In the genomic region with DNA sequence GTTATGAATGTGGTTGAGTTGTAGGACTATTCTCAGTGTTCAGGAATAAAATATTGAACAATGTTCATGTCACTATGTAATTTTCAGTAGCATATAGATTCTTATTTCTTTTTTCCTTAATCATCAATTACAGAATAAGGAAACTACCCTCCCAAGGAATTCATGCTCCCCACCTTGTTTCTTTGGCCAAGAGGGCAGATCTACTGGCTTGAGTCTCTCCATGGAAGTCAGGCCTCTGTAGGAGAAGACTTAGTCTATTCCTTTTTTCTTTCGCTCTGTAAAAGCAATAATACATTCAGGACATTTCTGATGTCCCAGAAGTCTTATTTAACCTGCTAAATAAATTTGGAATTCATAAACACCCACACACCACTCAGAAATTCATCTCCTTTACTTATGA, we compare ENCODE assay signal across 27 mouse cellular contexts. TPM values are rescaled to one million over a fixed set of nuclear protein-coding genes. Genes with fewer than 3 reads are reported as not detected.
DNase-seq lines count a peak whose midpoint lies in the region; ATAC-seq lines count a peak whose summit lies in the region.
"Had no signal": no experiment of that assay in that cellular context is flagged by ENCODE, and none has a peak within 500 bp of the region (broad histone marks: within the 10 kb centered on the region; RNA-seq: fewer than 3 reads in every experiment).

No protein-coding gene starts in this region.

- WGBS in liver, embryonic 11.5 days, result 51% methylated on average over 1 of the region's 1 CpGs
- 42% methylated on average over 1 of the region's 1 CpGs for WGBS in liver, embryonic 13.5 days (ENCODE audit: insufficient replicate concordance)

- H3K4me1 ChIP-seq in liver, embryonic 11.5 days (replicated peaks; ENCODE audit: control insufficient read depth, insufficient read depth, low read length), result no peaks in the 10 kb centered on the region
- peaks cover 2% of the 10 kb centered on the region; the same call in 1 of the 2 replicates for H3K4me1 ChIP-seq in liver, embryonic 13.5 days (replicated peaks)
- H3K4me1 ChIP-seq: embryonic facial prominence, embryonic 13.5 days; forebrain, embryonic 13.5 days; heart, embryonic 10.5 days; hindbrain, embryonic 15.5 days; limb, embryonic 15.5 days; lung, embryonic 15.5 days had no signal

- DNase-seq in liver, embryonic 11.5 days (ENCODE audit: low spot score), result no peak
- DNase-seq in liver, result no peak
- peak; percentile 38 for DNase-seq in MEL-GATA-1-ER (ENCODE audit: extremely low read depth, low read depth)
- no peak for DNase-seq in liver, embryonic 13.5 days
- DNase-seq in layer of hippocampus, adult 8-10 months (ENCODE audit: low spot score in 2 of 2), result no peak
- no peak for DNase-seq in layer of hippocampus, postnatal 14 days (ENCODE audit: low spot score in 2 of 2)
- DNase-seq in kidney, adult 8-10 months, result no peak
- DNase-seq: cerebellum, adult 2 months; cerebellum, postnatal 36 days; embryo, embryonic 11 days; kidney, adult 2 months; kidney, postnatal 14 days; left cerebral cortex, postnatal 4 days; lung, postnatal 4 days; thymus, adult 2 months; thymus, postnatal 4 days had no signal

- peak overlapping the region; percentile 26; the same call in 1 of the 2 replicates for H3K27ac ChIP-seq in liver, embryonic 11.5 days (ENCODE audit: low read depth, low read length)
- no peak overlapping the region for H3K27ac ChIP-seq in liver, embryonic 13.5 days
- H3K27ac ChIP-seq: embryonic facial prominence, embryonic 13.5 days; forebrain, embryonic 13.5 days; heart, embryonic 10.5 days; hindbrain, embryonic 15.5 days; layer of hippocampus, adult 2 months; limb, embryonic 15.5 days; lung, embryonic 15.5 days had no signal

- no peak overlapping the region for H3K4me3 ChIP-seq in liver, embryonic 11.5 days (ENCODE audit: low read depth, low read length)
- 0 out of 2 replicates have a peak overlapping the region, but pooled peaks have one; percentile 22 for H3K4me3 ChIP-seq in liver, embryonic 13.5 days (replicated peaks)
- H3K4me3 ChIP-seq: embryonic facial prominence, embryonic 13.5 days; erythroblast, embryonic 14.5 days; forebrain, embryonic 13.5 days; heart, embryonic 10.5 days; hindbrain, embryonic 15.5 days; layer of hippocampus, adult 2 months; limb, embryonic 15.5 days; lung, embryonic 15.5 days had no signal

- no peaks in the 10 kb centered on the region for H3K36me3 ChIP-seq in liver, embryonic 11.5 days (ENCODE audit: control insufficient read depth, insufficient read depth, low read length)
- no peaks in the 10 kb centered on the region for H3K36me3 ChIP-seq in liver, embryonic 13.5 days
- H3K36me3 ChIP-seq: embryonic facial prominence, embryonic 13.5 days; heart, embryonic 10.5 days; hindbrain, embryonic 15.5 days; limb, embryonic 15.5 days; lung, embryonic 15.5 days had no signal

- no peaks in the 10 kb centered on the region for H3K9me3 ChIP-seq in liver, embryonic 11.5 days (ENCODE audit: control insufficient read depth, low read length)
- no peaks in the 10 kb centered on the region for H3K9me3 ChIP-seq in liver, embryonic 13.5 days (replicated peaks)
- H3K9me3 ChIP-seq: forebrain, embryonic 13.5 days; heart, embryonic 10.5 days; hindbrain, embryonic 15.5 days; limb, embryonic 15.5 days; lung, embryonic 15.5 days had no signal

- ATAC-seq in liver, embryonic 11.5 days (replicated peaks; ENCODE audit: low FRiP score), result no peak
- no peak for ATAC-seq in liver, embryonic 13.5 days (ENCODE audit: low read depth)
- ATAC-seq: forebrain, embryonic 13.5 days had no signal

- H3K27me3 ChIP-seq in liver, embryonic 11.5 days (replicated peaks; ENCODE audit: control insufficient read depth, insufficient read depth, low read length), result no peaks in the 10 kb centered on the region
- H3K27me3 ChIP-seq in liver, embryonic 13.5 days, result no peaks in the 10 kb centered on the region
- H3K27me3 ChIP-seq: embryonic facial prominence, embryonic 13.5 days; forebrain, embryonic 13.5 days; hindbrain, embryonic 15.5 days; limb, embryonic 15.5 days; lung, embryonic 15.5 days had no signal

- H3K4me2 ChIP-seq in liver, embryonic 11.5 days, result peak overlapping the region; percentile 39; the same call in 1 of the 2 replicates
- H3K4me2 ChIP-seq in liver, embryonic 13.5 days, result no peak overlapping the region
- H3K4me2 ChIP-seq: embryonic facial prominence, embryonic 13.5 days; forebrain, embryonic 13.5 days; hindbrain, embryonic 15.5 days; limb, embryonic 15.5 days; lung, embryonic 15.5 days; midbrain, embryonic 11.5 days had no signal

- H3K9ac ChIP-seq in liver, embryonic 11.5 days (ENCODE audit: low read depth, low read length), result no peak overlapping the region
- H3K9ac ChIP-seq in liver, embryonic 13.5 days, result no peak overlapping the region
- H3K9ac ChIP-seq: embryonic facial prominence, embryonic 13.5 days; forebrain, embryonic 13.5 days; hindbrain, embryonic 15.5 days; limb, embryonic 15.5 days; lung, embryonic 15.5 days had no signal

RNA-seq across cellular contexts. Expression of a gene that starts 0.8 kb away (rescaled TPM):
- polyA plus RNA-seq in liver, embryonic 11.5 days (2014; fragmentation: Nextera tagmentation; extraction: Ambion mirVana), result 33.3 and 36.0 TPM in 2 replicates
- 20.9 and 26.3 TPM in 2 replicates for polyA plus RNA-seq in liver, embryonic 13.5 days (2015; fragmentation: Nextera tagmentation; extraction: Ambion mirVana)
- under 1 TPM in 3 of 4 experiments, not detected in 1; 0.18 to 0.35 (median 0.20) TPM for total RNA-seq in layer of hippocampus, adult 8-10 months (2022)
- under 1 TPM in 1 of 2 experiments, not detected in 1; 0.25 TPM for total RNA-seq in layer of hippocampus, postnatal 14 days (2021)
- total RNA-seq: layer of hippocampus, adult 2 months; midbrain, postnatal 0 days had no signal
- polyA plus RNA-seq: erythroblast, embryonic 14.5 days; neural tube, embryonic 14.5 days had no signal
